Mouse (Mus musculus): Measurements from ENCODE around the gene Arhgef11. TPM values are rescaled to one million over a fixed set of nuclear protein-coding genes. Genes with fewer than 3 reads are reported as not detected.

The Arhgef11 gene
- polyA plus RNA-seq (2012; fragmentation: generic; extraction: Trizol): 6.1 TPM

- H3K79me2 ChIP-seq (ENCODE audit: control insufficient read depth, insufficient read depth): peaks cover 29% of the 10 kb centered on the region
- TF ChIP-seq POLR2AphosphoS2 (IDR thresholded peaks at IDR 0.05; ENCODE audit: insufficient read length, low read depth) (peak; percentile 82), POLR2A (IDR thresholded peaks at IDR 0.05; ENCODE audit: insufficient read length, low read depth) (peak; percentile 66), E2F4 (IDR thresholded peaks at IDR 0.05; ENCODE audit: insufficient read depth) (no peak)
- H3ac ChIP-seq (ENCODE audit: control insufficient read depth, insufficient read length): peak within 1 kb of the TSS; percentile 95
Measured at GRCm38 (mm10) chr3:87616957-87617810, at the start of gene Arhgef11. Gene Arhgef11 (plus strand): TSS chr3:87617559.

DNA sequence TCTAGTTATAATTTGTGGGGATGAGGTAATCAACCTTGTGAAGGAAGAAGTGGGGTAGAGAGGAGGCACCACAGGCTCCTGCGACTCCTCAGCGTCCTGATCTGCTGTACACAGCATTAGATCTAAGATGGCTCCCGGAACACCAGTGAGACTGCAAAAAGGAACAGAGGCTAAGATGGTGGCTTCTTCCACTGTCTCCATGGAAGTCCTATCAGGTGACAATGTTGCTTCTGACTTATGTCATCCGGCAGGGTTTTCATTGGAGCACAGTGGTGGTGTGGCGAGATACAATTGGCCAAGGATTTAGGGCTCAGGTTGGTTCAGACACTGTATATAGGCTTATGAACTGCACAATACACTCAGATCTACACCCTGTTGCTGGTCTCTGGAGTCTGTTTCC, 48.7 kb upstream of the Arhgef11 start:
- no peaks in the 10 kb centered on the region for H3K79me2 ChIP-seq (ENCODE audit: control insufficient read depth, insufficient read depth)
- H3ac ChIP-seq (ENCODE audit: control insufficient read depth, insufficient read length): no peak overlapping the region
- H3K4me3 ChIP-seq: no peak overlapping the region
- no peak overlapping the region for H3K4me2 ChIP-seq (ENCODE audit: low read depth)
- peaks cover under 1% of the 10 kb centered on the region for H3K27me3 ChIP-seq (ENCODE audit: control insufficient read depth, insufficient read depth, insufficient read length)
- TF ChIP-seq TCF12 (IDR thresholded peaks at IDR 0.05; ENCODE audit: insufficient read depth, poor library complexity, severe bottlenecking) (no peak), TCF3 (IDR thresholded peaks at IDR 0.05; ENCODE audit: insufficient read length, low read depth) (no peak), SRF (IDR thresholded peaks at IDR 0.05; ENCODE audit: control insufficient read depth, insufficient read length, low read depth) (no peak), POLR2AphosphoS2 (IDR thresholded peaks at IDR 0.05; ENCODE audit: insufficient read length, low read depth) (no peak), MYOD1 (IDR thresholded peaks at IDR 0.05; ENCODE audit: control insufficient read depth in 1 of 3, insufficient read length in 2 of 3, low read depth in 2 of 3) (no peak), POLR2A (IDR thresholded peaks at IDR 0.05; ENCODE audit: insufficient read length, low read depth) (no peak), MYOG (IDR thresholded peaks at IDR 0.05; ENCODE audit: control insufficient read depth in 1 of 3, insufficient read depth in 1 of 3, insufficient read length in 2 of 3, low read depth in 2 of 3) (no peak), REST (IDR thresholded peaks at IDR 0.05; ENCODE audit: insufficient read depth, insufficient read length) (no peak), MAX (IDR thresholded peaks at IDR 0.05; ENCODE audit: low read depth) (no peak), CEBPB (IDR thresholded peaks at IDR 0.05; ENCODE audit: insufficient read depth, poor library complexity, severe bottlenecking) (no peak), E2F4 (IDR thresholded peaks at IDR 0.05; ENCODE audit: insufficient read depth) (no peak), USF1 (IDR thresholded peaks at IDR 0.05; ENCODE audit: low read depth) (no peak)
- H3K36me3 ChIP-seq (ENCODE audit: control insufficient read depth, insufficient read depth): no peaks in the 10 kb centered on the region

More at GRCm38 (mm10) chr3:87616957-87617810, at the start of gene Arhgef11:
- H3K27me3 ChIP-seq (ENCODE audit: control insufficient read depth, insufficient read depth, insufficient read length): no peaks in the 10 kb centered on the region
- peak within 1 kb of the TSS; percentile 56 for H3K4me3 ChIP-seq
- no peaks in the 10 kb centered on the region for H3K36me3 ChIP-seq (ENCODE audit: control insufficient read depth, insufficient read depth)
- H3K4me2 ChIP-seq (ENCODE audit: low read depth): peak within 1 kb of the TSS; percentile 97

- TF ChIP-seq USF1 (IDR thresholded peaks at IDR 0.05; ENCODE audit: low read depth) (no peak), E2F4 (IDR thresholded peaks at IDR 0.05; ENCODE audit: insufficient read depth) (no peak), TCF3 (IDR thresholded peaks at IDR 0.05; ENCODE audit: insufficient read length, low read depth) (no peak), MYOD1 (IDR thresholded peaks at IDR 0.05; ENCODE audit: control insufficient read depth in 1 of 3, insufficient read length in 2 of 3, low read depth in 2 of 3) (no peak), POLR2AphosphoS2 (IDR thresholded peaks at IDR 0.05; ENCODE audit: insufficient read length, low read depth) (no peak), SRF (IDR thresholded peaks at IDR 0.05; ENCODE audit: control insufficient read depth, insufficient read length, low read depth) (no peak), POLR2A (IDR thresholded peaks at IDR 0.05; ENCODE audit: insufficient read length, low read depth) (no peak), MYOG (IDR thresholded peaks at IDR 0.05; ENCODE audit: control insufficient read depth in 1 of 3, insufficient read depth in 1 of 3, insufficient read length in 2 of 3, low read depth in 2 of 3) (no peak)
Measured at GRCm38 (mm10) chr3:87575766-87576165, 41.6 kb upstream of the Arhgef11 start.

DNA sequence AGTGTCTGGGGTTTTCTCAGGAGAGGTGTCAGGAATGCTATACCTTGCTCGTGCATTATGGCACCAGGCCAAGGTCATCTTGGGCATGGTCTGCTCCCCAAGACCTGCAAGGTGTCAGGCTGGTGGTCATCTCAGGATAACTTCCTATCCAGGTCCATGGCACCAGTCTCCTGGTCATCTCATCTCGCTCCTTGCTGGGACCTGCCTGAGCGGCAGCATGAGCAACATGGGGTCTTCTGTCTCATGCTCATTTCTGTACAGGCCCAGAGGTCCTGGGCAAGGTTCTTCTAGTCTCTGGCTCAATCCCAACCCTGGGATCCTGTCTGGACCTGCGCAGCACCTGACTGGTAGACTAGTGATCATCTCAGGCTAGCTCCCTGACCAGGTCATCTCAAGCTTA, 35.1 kb upstream of the Arhgef11 start:
- H3K4me2 ChIP-seq (ENCODE audit: low read depth): no peak overlapping the region
- H3K36me3 ChIP-seq (ENCODE audit: control insufficient read depth, insufficient read depth): no peaks in the 10 kb centered on the region
- H3K79me2 ChIP-seq (ENCODE audit: control insufficient read depth, insufficient read depth): no peaks in the 10 kb centered on the region
- no peak overlapping the region for H3K4me3 ChIP-seq
- TF ChIP-seq MYOG (IDR thresholded peaks at IDR 0.05; ENCODE audit: control insufficient read depth in 1 of 3, insufficient read depth in 1 of 3, insufficient read length in 2 of 3, low read depth in 2 of 3) (no peak), REST (IDR thresholded peaks at IDR 0.05; ENCODE audit: insufficient read depth, insufficient read length) (no peak), POLR2AphosphoS2 (IDR thresholded peaks at IDR 0.05; ENCODE audit: insufficient read length, low read depth) (no peak), E2F4 (IDR thresholded peaks at IDR 0.05; ENCODE audit: insufficient read depth) (no peak), MYOD1 (IDR thresholded peaks at IDR 0.05; ENCODE audit: control insufficient read depth in 1 of 3, insufficient read length in 2 of 3, low read depth in 2 of 3) (no peak), MAX (IDR thresholded peaks at IDR 0.05; ENCODE audit: low read depth) (no peak), TCF3 (IDR thresholded peaks at IDR 0.05; ENCODE audit: insufficient read length, low read depth) (no peak), CEBPB (IDR thresholded peaks at IDR 0.05; ENCODE audit: insufficient read depth, poor library complexity, severe bottlenecking) (no peak), TCF12 (IDR thresholded peaks at IDR 0.05; ENCODE audit: insufficient read depth, poor library complexity, severe bottlenecking) (no peak), SRF (IDR thresholded peaks at IDR 0.05; ENCODE audit: control insufficient read depth, insufficient read length, low read depth) (no peak), USF1 (IDR thresholded peaks at IDR 0.05; ENCODE audit: low read depth) (no peak), POLR2A (IDR thresholded peaks at IDR 0.05; ENCODE audit: insufficient read length, low read depth) (no peak)
- no peaks in the 10 kb centered on the region for H3K27me3 ChIP-seq (ENCODE audit: control insufficient read depth, insufficient read depth, insufficient read length)
- H3ac ChIP-seq (ENCODE audit: control insufficient read depth, insufficient read length): no peak overlapping the region

More at GRCm38 (mm10) chr3:87575766-87576165, 41.6 kb upstream of the Arhgef11 start:
- H3K36me3 ChIP-seq (ENCODE audit: control insufficient read depth, insufficient read depth): no peaks in the 10 kb centered on the region
- no peak overlapping the region for H3K4me3 ChIP-seq
- no peaks in the 10 kb centered on the region for H3K79me2 ChIP-seq (ENCODE audit: control insufficient read depth, insufficient read depth)
- H3ac ChIP-seq (ENCODE audit: control insufficient read depth, insufficient read length): no peak overlapping the region
- no peak overlapping the region for H3K4me2 ChIP-seq (ENCODE audit: low read depth)
- peaks cover 4% of the 10 kb centered on the region for H3K27me3 ChIP-seq (ENCODE audit: control insufficient read depth, insufficient read depth, insufficient read length)
